Mouse (Mus musculus) testis, adult 2 months (tissue): Measurements from ENCODE around the gene Tas2r136. TPM values are rescaled to one million over a fixed set of nuclear protein-coding genes. Genes with fewer than 3 reads are reported as not detected.

Experiments used
- H3K27ac ChIP-seq: fragments of 200-500 bp; 2 replicates; pipeline ENCODE4 v1.5.1; 2012; ENCODE audit warnings: low read depth, low read length; ENCODE audit not compliant: control insufficient read depth, insufficient read depth
- H3K27me3 ChIP-seq: fragments of 200-500 bp; 2 replicates; pipeline ENCODE4 v1.6.1; 2012; ENCODE audit warnings: mild to moderate bottlenecking, low read length, moderate library complexity; ENCODE audit not compliant: control insufficient read depth, insufficient read depth
- H3K36me3 ChIP-seq: fragments of 200-500 bp; 2 replicates; pipeline ENCODE4 v1.6.1; 2012; ENCODE audit warnings: mild to moderate bottlenecking, low read length; ENCODE audit not compliant: control insufficient read depth, insufficient read depth
- H3K4me1 ChIP-seq: fragments of 200-500 bp; 2 replicates; pipeline ENCODE4 v1.6.1; 2012; ENCODE audit warnings: low read length; ENCODE audit not compliant: control insufficient read depth, insufficient read depth
- H3K4me3 ChIP-seq: fragments of 200-500 bp; 2 replicates; pipeline ENCODE4 v1.5.1; 2012; ENCODE audit warnings: low read depth, mild to moderate bottlenecking, low read length, moderate library complexity, mixed read lengths; ENCODE audit not compliant: control insufficient read depth
- CTCF ChIP-seq: fragments of 200-500 bp; IDR thresholded peaks from 2 replicates; pipeline ENCODE4 v1.5.1; 2012; ENCODE audit warnings: low read depth, mild to moderate bottlenecking, inconsistent platforms, low read length, moderate library complexity; ENCODE audit not compliant: control insufficient read depth, insufficient read depth, insufficient replicate concordance
- POLR2A ChIP-seq: fragments of 200-500 bp; IDR thresholded peaks from 2 replicates; pipeline ENCODE4 v1.6.1; 2012; ENCODE audit warnings: low read depth, mild to moderate bottlenecking, inconsistent platforms, low read length, moderate library complexity; ENCODE audit not compliant: control insufficient read depth
- polyA plus RNA-seq: library from polyadenylated mRNA; depleted of rRNA; stranded (reverse); fragments of >200 nt; gene quantifications from 2 replicates; pipeline ENCODE4 v1.2.3, GENCODE M21; 2012; rRNA removed

Gene Tas2r136
- not detected in 2 replicates for polyA plus RNA-seq

DNA sequence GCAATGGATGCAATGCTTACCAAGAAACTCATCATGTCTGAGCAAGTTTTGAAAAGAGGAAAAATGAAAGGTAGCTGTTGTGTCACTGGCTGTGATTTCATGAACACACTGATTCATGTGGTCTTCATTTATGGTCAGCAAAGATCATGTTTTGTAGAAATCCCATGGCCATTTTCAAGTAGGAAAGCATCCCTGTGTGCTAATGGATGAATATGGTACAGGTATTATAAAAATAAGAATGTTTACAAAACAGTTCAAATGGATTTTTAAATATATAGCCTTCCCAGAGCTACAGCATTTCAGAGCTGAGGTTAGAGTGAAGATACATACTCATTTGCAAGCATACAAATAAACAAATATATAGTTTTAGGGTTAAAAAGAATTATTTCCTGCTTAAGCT is at the start of gene Tas2r136:
TSS of gene Tas2r136 (minus strand) at position 101 of the 400 bp plus-strand sequence.
- Histone ChIP-seq H3K4me1 (no peaks in the 10 kb centered on the region), H3K27ac (no peak within 1 kb of the TSS), H3K36me3 (no peaks in the 10 kb centered on the region), H3K27me3 (no peaks in the 10 kb centered on the region), H3K4me3 (no peak within 1 kb of the TSS)
- TF ChIP-seq CTCF, result no peak
- no peak for TF ChIP-seq POLR2A

DNA sequence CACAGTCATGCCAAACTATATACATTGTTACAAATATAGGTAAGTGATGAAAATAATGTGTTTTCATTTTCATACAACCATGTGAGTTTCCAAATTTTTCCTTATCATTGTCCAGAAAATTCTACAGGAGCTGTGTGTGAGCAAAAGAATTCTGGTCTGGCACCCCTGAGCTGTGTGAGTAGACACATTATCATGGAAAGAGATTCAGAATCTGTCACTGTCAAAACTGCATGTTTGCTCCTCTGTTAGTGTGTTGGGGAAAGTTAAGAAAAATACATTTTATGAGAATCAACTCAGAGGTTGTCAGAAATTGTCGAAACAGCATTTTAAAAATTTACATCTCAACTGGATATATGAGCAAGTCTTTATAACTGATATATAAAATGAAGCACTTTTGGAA is 24.6 kb upstream of the Tas2r136 start, which contains the start of gene Tas2r117:
TSS of gene Tas2r117 (plus strand) at position 301 of the 400 bp plus-strand sequence.
- no peak for TF ChIP-seq CTCF
- TF ChIP-seq POLR2A, result no peak
- H3K36me3 ChIP-seq, result no peaks in the 10 kb centered on the region
- no peak within 1 kb of the TSS for H3K4me3 ChIP-seq
- no peaks in the 10 kb centered on the region for H3K4me1 ChIP-seq
- no peaks in the 10 kb centered on the region for H3K27me3 ChIP-seq
- H3K27ac ChIP-seq, result no peak within 1 kb of the TSS

DNA sequence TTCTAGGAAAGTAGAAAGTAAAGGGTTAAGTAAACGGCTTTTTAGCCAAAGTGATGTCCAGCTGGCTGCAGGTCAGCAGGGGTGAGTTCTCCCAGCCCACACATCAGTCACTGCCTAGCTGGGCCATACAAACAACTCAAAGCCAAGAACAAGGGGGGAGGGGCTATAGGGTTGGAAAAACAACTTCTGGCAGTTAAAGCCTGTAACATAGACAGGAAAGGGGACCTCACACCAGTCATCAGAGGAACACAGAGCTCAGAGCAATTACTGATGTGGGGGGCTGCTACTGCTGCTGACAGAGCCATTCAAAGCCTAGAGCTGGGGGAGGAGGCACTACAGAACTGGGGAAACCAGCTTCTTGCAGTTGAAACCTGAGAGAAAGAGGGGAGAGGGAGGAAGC is 17.4 kb upstream of the Tas2r136 start:
- Histone ChIP-seq H3K27ac (no peak overlapping the region), H3K4me3 (no peak overlapping the region), H3K4me1 (no peaks in the 10 kb centered on the region), H3K27me3 (no peaks in the 10 kb centered on the region), H3K36me3 (no peaks in the 10 kb centered on the region)
- TF ChIP-seq CTCF, result no peak
- no peak for TF ChIP-seq POLR2A

DNA sequence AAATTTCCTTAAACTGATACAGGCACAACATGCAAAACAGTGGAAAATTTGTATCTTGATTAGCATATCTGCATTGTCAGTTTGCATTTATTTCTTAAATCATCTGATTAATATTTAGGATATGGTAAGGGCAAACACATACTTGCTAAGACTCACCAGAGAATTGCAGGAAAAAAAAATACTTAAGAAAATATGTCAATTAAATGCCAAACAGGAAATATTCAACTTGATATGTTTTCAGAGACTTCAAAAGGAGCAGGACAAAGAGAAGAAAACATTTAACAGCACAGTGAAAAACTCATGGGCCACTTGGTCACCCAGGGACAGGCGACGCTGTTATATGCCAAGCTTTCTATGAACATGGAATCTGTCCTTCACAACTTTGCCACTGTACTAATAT is 16.1 kb downstream of the Tas2r136 start, which contains the start of gene Tas2r102:
TSS of gene Tas2r102 (plus strand) at position 301 of the 400 bp plus-strand sequence.
- Histone ChIP-seq H3K4me1 (no peaks in the 10 kb centered on the region), H3K4me3 (no peak within 1 kb of the TSS)

DNA sequence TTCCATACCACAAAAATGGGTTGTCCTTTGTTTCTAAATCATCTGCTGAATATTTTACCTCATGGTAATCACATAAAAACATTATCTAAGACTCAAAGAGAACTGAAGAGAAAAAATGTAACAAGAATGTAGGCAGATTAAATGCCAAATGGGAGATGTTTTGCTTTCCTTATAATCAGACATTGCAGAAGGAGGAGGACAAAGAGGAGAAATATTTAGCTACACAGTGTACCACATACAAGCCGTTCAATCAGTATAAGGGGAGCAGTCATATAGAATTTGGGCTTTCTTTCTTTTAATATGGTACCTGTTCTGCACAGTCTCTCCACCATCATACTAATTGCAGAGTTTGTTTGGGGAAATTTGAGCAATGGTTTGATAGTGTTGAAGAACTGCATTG is 23.5 kb downstream of the Tas2r136 start, which contains the start of gene Tas2r124:
TSS of gene Tas2r124 (plus strand) at position 301 of the 400 bp plus-strand sequence.
- TF ChIP-seq CTCF, result no peak
- no peak for TF ChIP-seq POLR2A
- Histone ChIP-seq H3K27me3 (no peaks in the 10 kb centered on the region), H3K36me3 (no peaks in the 10 kb centered on the region), H3K4me3 (no peak within 1 kb of the TSS), H3K27ac (no peak within 1 kb of the TSS), H3K4me1 (no peaks in the 10 kb centered on the region)

More for the DNA sequence above, 16.1 kb downstream of the Tas2r136 start, which contains the start of gene Tas2r102:
- no peak for TF ChIP-seq POLR2A
- no peak for TF ChIP-seq CTCF
- Histone ChIP-seq H3K27me3 (no peaks in the 10 kb centered on the region), H3K36me3 (no peaks in the 10 kb centered on the region), H3K27ac (no peak within 1 kb of the TSS)

DNA sequence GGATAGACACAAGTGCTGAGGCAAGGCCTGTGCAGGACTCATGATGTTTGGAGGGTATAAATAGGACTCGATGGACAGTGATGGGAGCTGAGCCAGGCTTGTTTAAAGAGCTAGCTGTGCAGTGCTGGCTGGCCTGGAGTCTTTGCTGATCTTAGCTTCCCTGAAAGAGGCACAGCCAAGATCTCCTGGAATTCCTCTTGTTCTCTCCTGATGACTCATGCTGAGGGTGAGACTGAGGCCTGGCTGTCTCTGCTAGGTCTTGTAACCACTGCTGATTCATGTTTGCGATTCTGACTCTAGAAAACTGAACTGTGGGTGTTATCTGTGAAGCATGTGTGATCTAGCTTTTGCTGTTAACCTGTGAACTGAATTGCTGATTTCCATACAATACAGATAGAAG is 27.8 kb downstream of the Tas2r136 start:
- no peaks in the 10 kb centered on the region for H3K36me3 ChIP-seq
- H3K27me3 ChIP-seq, result no peaks in the 10 kb centered on the region
- no peak overlapping the region for H3K4me3 ChIP-seq
- no peak for TF ChIP-seq CTCF
- no peak for TF ChIP-seq POLR2A
- H3K27ac ChIP-seq, result no peak overlapping the region
- no peaks in the 10 kb centered on the region for H3K4me1 ChIP-seq

DNA sequence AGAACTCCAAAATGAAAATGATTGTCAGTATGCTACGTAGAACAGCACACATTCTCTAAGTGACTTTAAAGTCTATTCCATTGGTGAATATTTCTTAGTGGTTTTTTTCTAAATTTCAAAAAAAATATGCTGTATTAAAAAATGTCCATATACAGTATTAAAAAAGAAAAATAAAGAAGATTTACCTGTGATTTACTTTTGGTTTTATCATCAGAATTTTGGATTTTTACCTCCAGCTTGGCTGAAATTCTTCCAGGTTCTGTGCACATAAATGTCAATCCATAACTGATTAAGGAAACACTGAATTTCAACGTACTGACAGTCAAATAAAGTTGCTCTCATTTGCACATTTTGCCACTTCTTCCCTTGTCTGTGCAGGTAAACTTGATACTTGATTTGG is 40.0 kb downstream of the Tas2r136 start, which contains the start of gene Tas2r115:
TSS of gene Tas2r115 (minus strand) at position 101 of the 400 bp plus-strand sequence.
- H3K4me1 ChIP-seq, result no peaks in the 10 kb centered on the region
- no peaks in the 10 kb centered on the region for H3K36me3 ChIP-seq
- TF ChIP-seq POLR2A (no peak), CTCF (no peak)
- H3K27ac ChIP-seq, result no peak within 1 kb of the TSS
- H3K27me3 ChIP-seq, result no peaks in the 10 kb centered on the region
- no peak within 1 kb of the TSS for H3K4me3 ChIP-seq

Other genes starting within 250 kb of the Tas2r136 start
- not detected in 2 replicates for gene Prh1, start 208.4 kb downstream of the Tas2r136 start, polyA plus RNA-seq
- not detected in 2 replicates for gene Prp2, start 182.2 kb downstream of the Tas2r136 start, polyA plus RNA-seq
- gene A630073D07Rik, start 126.6 kb downstream of the Tas2r136 start, polyA plus RNA-seq, result not detected in 2 replicates
- not detected in 2 replicates for gene Tas2r120, start 121.2 kb downstream of the Tas2r136 start, polyA plus RNA-seq
- not detected in 2 replicates for gene Tas2r121, start 77.2 kb downstream of the Tas2r136 start, polyA plus RNA-seq
- not detected in 2 replicates for gene Tas2r122, start 66.2 kb downstream of the Tas2r136 start, polyA plus RNA-seq
- not detected in 2 replicates for gene Tas2r115, start 40.1 kb downstream of the Tas2r136 start, polyA plus RNA-seq
- gene Tas2r124, start 23.4 kb downstream of the Tas2r136 start, polyA plus RNA-seq, result not detected in 2 replicates
- not detected in 2 replicates for gene Tas2r102, start 16.0 kb downstream of the Tas2r136 start, polyA plus RNA-seq
- not detected in 2 replicates for gene Tas2r117, start 24.7 kb upstream of the Tas2r136 start, polyA plus RNA-seq
- not detected in 2 replicates for gene Tas2r123, start 69.0 kb upstream of the Tas2r136 start, polyA plus RNA-seq
- not detected in 2 replicates for gene Tas2r116, start 77.3 kb upstream of the Tas2r136 start, polyA plus RNA-seq
- gene Tas2r110, start 89.8 kb upstream of the Tas2r136 start, polyA plus RNA-seq, result not detected in 2 replicates
- not detected in 2 replicates for gene Tas2r113, start 114.8 kb upstream of the Tas2r136 start, polyA plus RNA-seq
- not detected in 2 replicates for gene Tas2r125, start 131.5 kb upstream of the Tas2r136 start, polyA plus RNA-seq
- not detected in 2 replicates for gene Tas2r129, start 172.9 kb upstream of the Tas2r136 start, polyA plus RNA-seq
- gene Tas2r131, start 179.8 kb upstream of the Tas2r136 start, polyA plus RNA-seq, result not detected in 2 replicates
- gene Tas2r109, start 202.8 kb upstream of the Tas2r136 start, polyA plus RNA-seq, result not detected in 2 replicates